Mouse (Mus musculus) CH12.LX (cell line): Measurements from ENCODE around the gene Atp11c.

Experiments used
- CHD1 ChIP-seq: IDR thresholded peaks from 2 replicates; pipeline ENCODE4 v1.6.1; 2012; ENCODE audit warnings: low read depth, low read length, improper control_type of control experiment, inconsistent platforms
- CHD2 ChIP-seq: IDR thresholded peaks from 2 replicates; pipeline ENCODE4 v1.6.1; 2011; ENCODE audit warnings: low read length, improper control_type of control experiment
- CTCF ChIP-seq, 2 experiments: IDR thresholded peaks in 1 of 2; conservative IDR thresholded peaks in 1 of 2; 2 replicates each; pipeline ENCODE4 v1.5.1; 2011 to 2012; ENCODE audit warnings: low read depth in 2 of 2, low read length in 2 of 2, improper control_type of control experiment in 1 of 2, inconsistent platforms in 1 of 2, mild to moderate bottlenecking in 1 of 2, moderate library complexity in 1 of 2
- E2F4 ChIP-seq: IDR thresholded peaks from 2 replicates; pipeline ENCODE4 v1.6.1; 2011; ENCODE audit warnings: low read depth, low read length, improper control_type of control experiment; ENCODE audit not compliant: insufficient replicate concordance
- EP300 ChIP-seq: IDR thresholded peaks from 2 replicates; pipeline ENCODE4 v1.6.1; 2011; ENCODE audit warnings: low read length, improper control_type of control experiment
- MAX ChIP-seq: IDR thresholded peaks from 2 replicates; pipeline ENCODE4 v1.6.1; 2011; ENCODE audit warnings: low read length, improper control_type of control experiment
- MEF2A ChIP-seq: IDR thresholded peaks from 2 replicates; pipeline ENCODE4 v1.6.1; 2014; ENCODE audit warnings: low read depth, mild to moderate bottlenecking, inconsistent platforms, low read length, improper control_type of control experiment, borderline replicate concordance
- MXI1 ChIP-seq: IDR thresholded peaks from 2 replicates; pipeline ENCODE4 v1.6.1; 2011; ENCODE audit warnings: mild to moderate bottlenecking, low read depth, low read length, improper control_type of control experiment
- PAX5 ChIP-seq: IDR thresholded peaks from 2 replicates; pipeline ENCODE4 v1.6.1; 2012; ENCODE audit warnings: low read length, inconsistent platforms, mixed read lengths
- POLR2A ChIP-seq: IDR thresholded peaks from 2 replicates; pipeline ENCODE4 v1.6.1; 2011; ENCODE audit warnings: low read depth, mild to moderate bottlenecking, improper control_type of control experiment, low read length
- TBP ChIP-seq: conservative IDR thresholded peaks from 2 replicates; pipeline ENCODE4 v1.6.1; 2011; ENCODE audit warnings: low read depth, low read length, improper control_type of control experiment
- UBTF ChIP-seq: IDR thresholded peaks from 2 replicates; pipeline ENCODE4 v1.6.1; 2012; ENCODE audit warnings: low read depth, mild to moderate bottlenecking, inconsistent platforms, low read length, improper control_type of control experiment, moderate library complexity
- ZMIZ1 ChIP-seq: IDR thresholded peaks from 2 replicates; pipeline ENCODE4 v1.6.1; 2012; ENCODE audit warnings: low read depth, mild to moderate bottlenecking, inconsistent platforms, low read length, improper control_type of control experiment

DNA sequence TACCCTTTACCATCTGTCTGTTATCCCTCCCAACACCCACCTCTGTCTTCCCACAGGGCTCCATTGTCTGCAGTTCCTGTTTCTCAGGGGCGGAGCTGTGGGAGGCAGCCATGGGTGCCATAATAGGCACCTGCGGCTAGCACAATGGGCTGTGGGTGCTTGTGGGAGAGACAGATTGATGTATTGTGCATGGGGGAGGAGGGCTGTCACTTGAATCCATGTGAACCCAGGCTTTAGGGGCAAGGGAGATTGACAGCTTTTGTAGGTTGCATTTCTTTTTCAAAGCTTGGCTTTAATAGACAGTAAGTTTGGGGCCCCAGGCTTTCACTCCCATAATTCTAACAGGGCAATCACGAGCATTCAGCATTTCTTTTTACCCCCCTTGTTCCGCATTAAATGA lies 48.4 kb downstream of the Atp11c start:
- TF ChIP-seq MAX (no peak), CTCF (conservative IDR thresholded peaks at IDR 0.05 in 1 of 2, IDR thresholded peaks at IDR 0.05 in 1 of 2; ENCODE audit: low read depth in 2 of 2, low read length in 2 of 2) (no peak), POLR2A (no peak), TBP (no peak), EP300 (no peak), E2F4 (no peak), PAX5 (no peak), MXI1 (no peak), CHD2 (no peak), MEF2A (no peak), UBTF (no peak), ZMIZ1 (no peak), CHD1 (no peak)
